Mouse (Mus musculus) spleen, adult 2 months (tissue): ENCODE data around the gene Gtpbp1.

Experiments
- CTCF ChIP-seq: fragments of 200-500 bp; IDR thresholded peaks from 2 replicates; pipeline ENCODE4 v1.5.1; 2011; ENCODE audit warnings: mild to moderate bottlenecking, inconsistent platforms; ENCODE audit not compliant: insufficient read depth, insufficient read length, insufficient replicate concordance; ENCODE audit errors: extremely low read depth
- POLR2A ChIP-seq: fragments of 200-500 bp; IDR thresholded peaks from 2 replicates; pipeline ENCODE4 v1.6.1; 2011; ENCODE audit warnings: low read depth, low read length, inconsistent platforms

DNA sequence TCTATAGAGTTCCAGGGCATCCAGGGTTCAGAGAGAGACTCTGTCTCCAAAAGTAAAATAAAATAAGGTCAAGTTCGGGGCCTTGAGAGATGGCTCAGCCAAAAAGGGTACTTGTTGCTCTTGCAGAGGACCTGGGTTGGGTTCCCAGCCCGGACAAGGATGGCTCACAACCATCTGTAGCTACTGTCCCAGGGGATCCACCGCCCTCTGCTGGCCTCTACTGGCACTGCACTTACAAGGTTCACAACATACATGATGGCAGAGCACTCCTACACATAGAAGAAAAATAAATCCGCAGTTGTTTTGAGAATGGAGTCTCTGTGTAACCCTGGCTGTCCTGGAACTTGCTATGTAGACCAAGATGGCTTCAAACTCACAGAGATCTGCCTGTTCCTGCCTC lies 28.8 kb upstream of the Gtpbp1 start:
- TF ChIP-seq CTCF (no peak), POLR2A (no peak)
